Mouse (Mus musculus) cerebellum, adult 9-10 months (tissue): ENCODE measurements around the gene Pef1.

Experiments used
- DNase-seq: peaks from one replicate; pipeline ENCODE4 v3.0.0; 2022

Gene Pef1

GRCm38 (mm10) chr4:130101183-130101582 is 1.2 kb upstream of the Pef1 start:
- no peak for DNase-seq

- no peak for DNase-seq
Measured at GRCm38 (mm10) chr4:130103632-130104031, 1.3 kb downstream of the Pef1 start.

- no peak for DNase-seq
Measured at GRCm38 (mm10) chr4:130104584-130104983, 2.2 kb downstream of the Pef1 start.

GRCm38 (mm10) chr4:130107065-130107443 is 4.7 kb downstream of the Pef1 start:
- no peak for DNase-seq

GRCm38 (mm10) chr4:130107444-130108131 is 5.2 kb downstream of the Pef1 start:
- peak; percentile 100 for DNase-seq

GRCm38 (mm10) chr4:130108929-130109328 is 6.6 kb downstream of the Pef1 start:
- no peak for DNase-seq

- no peak for DNase-seq
Measured at GRCm38 (mm10) chr4:130109666-130110065, 7.3 kb downstream of the Pef1 start.

- no peak for DNase-seq
Measured at GRCm38 (mm10) chr4:130110091-130110490, 7.7 kb downstream of the Pef1 start.

GRCm38 (mm10) chr4:130112299-130112698 is 9.9 kb downstream of the Pef1 start:
- DNase-seq, result no peak

- no peak for DNase-seq
Measured at GRCm38 (mm10) chr4:130112732-130113131, 10.4 kb downstream of the Pef1 start.

GRCm38 (mm10) chr4:130120752-130121151 is 18.4 kb downstream of the Pef1 start:
- DNase-seq, result no peak

GRCm38 (mm10) chr4:130121560-130121959 is 19.2 kb downstream of the Pef1 start:
- DNase-seq, result no peak

- no peak for DNase-seq
Measured at GRCm38 (mm10) chr4:130123020-130123419, 20.7 kb downstream of the Pef1 start.

GRCm38 (mm10) chr4:130124110-130124509 is 21.8 kb downstream of the Pef1 start:
- DNase-seq, result no peak

GRCm38 (mm10) chr4:130125164-130125563 is 22.8 kb downstream of the Pef1 start:
- DNase-seq, result no peak

GRCm38 (mm10) chr4:130125935-130126334 is 23.6 kb downstream of the Pef1 start:
- DNase-seq, result no peak

- no peak for DNase-seq
Measured at GRCm38 (mm10) chr4:130128907-130129306, 26.5 kb downstream of the Pef1 start.

- no peak for DNase-seq
Measured at GRCm38 (mm10) chr4:130130082-130130481, 27.7 kb downstream of the Pef1 start.

GRCm38 (mm10) chr4:130130641-130131350 is 28.4 kb downstream of the Pef1 start:
- DNase-seq, result no peak

- DNase-seq, result no peak
Measured at GRCm38 (mm10) chr4:130131448-130132105, 29.2 kb downstream of the Pef1 start.

- no peak for DNase-seq
Measured at GRCm38 (mm10) chr4:130133399-130133798, 31.0 kb downstream of the Pef1 start.

GRCm38 (mm10) chr4:130138441-130139213 is 36.3 kb downstream of the Pef1 start:
- peak; percentile 35 for DNase-seq

- no peak for DNase-seq
Measured at GRCm38 (mm10) chr4:130139214-130139492, 36.8 kb downstream of the Pef1 start, which contains the start of gene Hcrtr1. Hcrtr1 (minus strand) TSS chr4:130139359.
